Mouse (Mus musculus) stomach, embryonic 14.5 days (tissue): Measurements from ENCODE around the gene Optc. TPM values are rescaled to one million over a fixed set of nuclear protein-coding genes. Genes with fewer than 3 reads are reported as not detected.

Experiments
- ATAC-seq: fragments of 200-750 bp; cut with Nextera tagmentation; 2 replicates; pipeline ENCODE4 v1.8.0; 2017; ENCODE audit warnings: low read depth, moderate TSS enrichment; ENCODE audit not compliant: insufficient number of reproducible peaks, insufficient read depth, low FRiP score
- H3K27ac ChIP-seq: fragments of 300-500 bp; sonication (generic); 2 replicates; pipeline ENCODE4 v1.5.1; 2014; ENCODE audit warnings: mild to moderate bottlenecking, low read length, moderate library complexity, mixed read lengths
- H3K27me3 ChIP-seq: fragments of 300-500 bp; sonication (generic); 2 replicates; pipeline ENCODE4 v1.6.1; 2014; ENCODE audit warnings: low read length, control low read depth, mixed read lengths; ENCODE audit not compliant: control insufficient read depth, insufficient read depth
- H3K36me3 ChIP-seq: fragments of 300-500 bp; sonication (generic); 2 replicates; pipeline ENCODE4 v1.6.1; 2014; ENCODE audit warnings: mild to moderate bottlenecking, control low read depth, low read length, moderate library complexity, mixed read lengths; ENCODE audit not compliant: control insufficient read depth, insufficient read depth
- H3K4me1 ChIP-seq: fragments of 300-500 bp; sonication (generic); 2 replicates; pipeline ENCODE4 v1.6.1; 2014; ENCODE audit warnings: low read length, control low read depth, mixed read lengths; ENCODE audit not compliant: control insufficient read depth, insufficient read depth
- H3K4me2 ChIP-seq: fragments of 300-500 bp; sonication (generic); replicated peaks from 2 replicates; pipeline ENCODE4 v1.6.1; 2014; ENCODE audit warnings: low read depth, low read length, control low read depth
- H3K4me3 ChIP-seq: fragments of 300-500 bp; sonication (generic); 2 replicates; pipeline ENCODE4 v1.5.1; 2014; ENCODE audit warnings: low read depth, low read length, control low read depth
- H3K9ac ChIP-seq: fragments of 300-500 bp; sonication (generic); replicated peaks from 2 replicates; pipeline ENCODE4 v1.6.1; 2014; ENCODE audit warnings: low read depth, mild to moderate bottlenecking, control low read depth, low read length, moderate library complexity, mixed read lengths
- H3K9me3 ChIP-seq: fragments of 300-500 bp; sonication (generic); 2 replicates; pipeline ENCODE4 v1.6.1; 2016; ENCODE audit warnings: low read depth, low read length, control low read depth; ENCODE audit not compliant: control insufficient read depth
- WGBS: fragments of 180-500 bp; shearing (Covaris S2); extraction: QIAGEN DNeasy Blood & Tissue Kit; methylation state at CpG from one replicate; pipeline ENCODE4 v1.1.7; 2014; 5-methylcytosine and 5-hydroxymethylcytosine counted together
- polyA plus RNA-seq: library from polyadenylated mRNA; unstranded; fragments of >200 nt; fragmentation: Nextera tagmentation; extraction: Ambion mirVana; gene quantifications from 2 replicates; pipeline ENCODE4 v1.2.1, GENCODE M21; 2014

The Optc gene
- polyA plus RNA-seq, 1 experiment from 2014 or later = 1.8 TPM

- no peak for ATAC-seq
- Histone ChIP-seq H3K4me2 (no peak overlapping the region), H3K4me3 (no peak overlapping the region), H3K27me3 (no peaks in the 10 kb centered on the region), H3K9me3 (no peaks in the 10 kb centered on the region; the same call in 1 of the 2 replicates), H3K9ac (no peak overlapping the region), H3K36me3 (no peaks in the 10 kb centered on the region), H3K27ac (no peak overlapping the region), H3K4me1 (peaks cover 16% of the 10 kb centered on the region)
- 32% methylated on average over 7 of the region's 7 CpGs for WGBS
Observed at GRCm38 (mm10) chr1:133924141-133924875, 16.5 kb upstream of the Optc start.

- WGBS = 88% methylated on average over 5 of the region's 5 CpGs
- H3K9me3 ChIP-seq = no peaks in the 10 kb centered on the region; the same call in 1 of the 2 replicates
- H3K9ac ChIP-seq = no peak overlapping the region
- H3K4me3 ChIP-seq = no peak overlapping the region
- no peaks in the 10 kb centered on the region for H3K36me3 ChIP-seq
- H3K4me1 ChIP-seq = peaks cover 22% of the 10 kb centered on the region
- H3K27me3 ChIP-seq = no peaks in the 10 kb centered on the region
- H3K27ac ChIP-seq = no peak overlapping the region
- no peak overlapping the region for H3K4me2 ChIP-seq
- no peak for ATAC-seq
Observed at GRCm38 (mm10) chr1:133923071-133923470, 15.3 kb upstream of the Optc start.

- H3K36me3 ChIP-seq = no peaks in the 10 kb centered on the region
- no peak within 1 kb of the TSS for H3K9ac ChIP-seq
- 8% methylated on average over 8 of the region's 8 CpGs for WGBS
- H3K27me3 ChIP-seq = no peaks in the 10 kb centered on the region
- no peaks in the 10 kb centered on the region for H3K9me3 ChIP-seq
- peak within 1 kb of the TSS; percentile 18; the same call in 1 of the 2 replicates for H3K27ac ChIP-seq
- H3K4me1 ChIP-seq = peaks cover 33% of the 10 kb centered on the region
- no peak within 1 kb of the TSS for H3K4me3 ChIP-seq
- H3K4me2 ChIP-seq = 0 out of 2 replicates have a peak within 1 kb of the TSS, but pooled peaks have one; percentile 5
- peak; percentile 47; the same call in 1 of the 2 replicates for ATAC-seq
Observed at GRCm38 (mm10) chr1:133921304-133921751, 13.5 kb upstream of the Optc start, which contains the start of gene Prelp. Gene Prelp, minus strand, starts transcription at chr1:133921414.

GRCm38 (mm10) chr1:133920876-133921275 is 13.1 kb upstream of the Optc start:
- H3K27me3 ChIP-seq = no peaks in the 10 kb centered on the region
- peaks cover 37% of the 10 kb centered on the region for H3K4me1 ChIP-seq
- no peaks in the 10 kb centered on the region for H3K36me3 ChIP-seq
- ATAC-seq = no peak
- H3K27ac ChIP-seq = no peak overlapping the region
- H3K9ac ChIP-seq = no peak overlapping the region
- H3K4me3 ChIP-seq = no peak overlapping the region
- H3K4me2 ChIP-seq = 0 out of 2 replicates have a peak overlapping the region, but pooled peaks have one; percentile 5
- H3K9me3 ChIP-seq = no peaks in the 10 kb centered on the region
- WGBS = 31% methylated on average over 3 of the region's 3 CpGs

GRCm38 (mm10) chr1:133920401-133920800 is 12.6 kb upstream of the Optc start:
- H3K4me1 ChIP-seq = peaks cover 41% of the 10 kb centered on the region
- WGBS = 45% methylated on average over 3 of the region's 3 CpGs
- H3K27ac ChIP-seq = no peak overlapping the region
- H3K27me3 ChIP-seq = no peaks in the 10 kb centered on the region
- no peak overlapping the region for H3K9ac ChIP-seq
- H3K36me3 ChIP-seq = no peaks in the 10 kb centered on the region
- no peak overlapping the region for H3K4me2 ChIP-seq
- no peak overlapping the region for H3K4me3 ChIP-seq
- no peak for ATAC-seq
- H3K9me3 ChIP-seq = no peaks in the 10 kb centered on the region

GRCm38 (mm10) chr1:133918088-133918470 is 10.3 kb upstream of the Optc start:
- Histone ChIP-seq H3K9ac (no peak overlapping the region), H3K27ac (peak overlapping the region; percentile 44; the same call in 1 of the 2 replicates), H3K9me3 (no peaks in the 10 kb centered on the region), H3K36me3 (no peaks in the 10 kb centered on the region), H3K4me3 (no peak overlapping the region), H3K4me1 (peaks cover 41% of the 10 kb centered on the region), H3K4me2 (no peak overlapping the region), H3K27me3 (no peaks in the 10 kb centered on the region)
- no peak for ATAC-seq
- WGBS = 50% methylated on average over 6 of the region's 6 CpGs

- no peaks in the 10 kb centered on the region for H3K27me3 ChIP-seq
- WGBS = 37% methylated on average over 11 of the region's 11 CpGs
- H3K4me3 ChIP-seq = no peak overlapping the region
- no peaks in the 10 kb centered on the region for H3K9me3 ChIP-seq
- peaks cover 41% of the 10 kb centered on the region for H3K4me1 ChIP-seq
- no peak overlapping the region for H3K9ac ChIP-seq
- H3K27ac ChIP-seq = peak overlapping the region; percentile 44; the same call in 1 of the 2 replicates
- ATAC-seq = no peak
- H3K4me2 ChIP-seq = no peak overlapping the region
- no peaks in the 10 kb centered on the region for H3K36me3 ChIP-seq
Observed at GRCm38 (mm10) chr1:133917456-133918087, 9.8 kb upstream of the Optc start.

GRCm38 (mm10) chr1:133915723-133916355 is 8.0 kb upstream of the Optc start:
- no peak overlapping the region for H3K4me2 ChIP-seq
- no peak overlapping the region for H3K9ac ChIP-seq
- H3K4me1 ChIP-seq = peaks cover 30% of the 10 kb centered on the region
- no peak for ATAC-seq
- 51% methylated on average over 8 of the region's 8 CpGs for WGBS
- H3K9me3 ChIP-seq = no peaks in the 10 kb centered on the region
- H3K27ac ChIP-seq = peak overlapping the region; percentile 34; the same call in 1 of the 2 replicates
- H3K36me3 ChIP-seq = no peaks in the 10 kb centered on the region
- H3K4me3 ChIP-seq = no peak overlapping the region
- no peaks in the 10 kb centered on the region for H3K27me3 ChIP-seq
